In genomic region chr2:27265819-27266218, GRCm38 (mm10) we compare ENCODE assay signal across 23 mouse cellular contexts.
"Had no signal": no experiment of that assay in that cellular context is flagged by ENCODE, and none has a peak within 500 bp of the region (broad histone marks: within the 10 kb centered on the region; RNA-seq: fewer than 3 reads in every experiment).

No protein-coding gene starts in this region.

- H3K27me3 ChIP-seq: liver, embryonic 13.5 days; neural tube, embryonic 13.5 days had no signal

- DNase-seq: kidney, adult 18-20 months; kidney, adult 9 months; kidney, postnatal 14 days; layer of hippocampus, adult 9-11 months; layer of hippocampus, postnatal 36 days; liver, embryonic 13.5 days; lung, embryonic 14.5 days; midbrain, embryonic 14.5 days; right cerebral cortex, postnatal 14 days; right cerebral cortex, postnatal 4 days; thymus, adult 2 months; thymus, postnatal 14 days; thymus, postnatal 4 days had no signal

- H3K4me1 ChIP-seq: liver, embryonic 13.5 days; midbrain, embryonic 10.5 days; neural tube, embryonic 13.5 days had no signal

- H3K27ac ChIP-seq: layer of hippocampus, adult 2 months; left cerebral cortex, adult 2 months; liver, embryonic 13.5 days; macrophage; midbrain, embryonic 10.5 days; neural tube, embryonic 13.5 days; stomach, postnatal 0 days had no signal

- ATAC-seq: intestine, embryonic 16.5 days; lung, postnatal 0 days had no signal

- H3K4me3 ChIP-seq: layer of hippocampus, adult 2 months; left cerebral cortex, adult 2 months; liver, embryonic 13.5 days; megakaryocyte, embryonic 14.5 days; midbrain, embryonic 10.5 days; myocyte; neural tube, embryonic 13.5 days had no signal

- H3K9me3 ChIP-seq: liver, embryonic 13.5 days; midbrain, embryonic 10.5 days; neural tube, embryonic 13.5 days had no signal

- H3K9ac ChIP-seq: liver, embryonic 13.5 days; lung, embryonic 14.5 days; neural tube, embryonic 13.5 days had no signal

- H3K4me2 ChIP-seq: liver, embryonic 13.5 days; lung, embryonic 14.5 days; neural tube, embryonic 13.5 days had no signal
